ENCODE assay signal across 29 mouse cellular contexts in genomic region chr6:22231244-22231643, GRCm38 (mm10). TPM values are rescaled to one million over a fixed set of nuclear protein-coding genes. Genes with fewer than 3 reads are reported as not detected.
DNase-seq lines count a peak whose midpoint lies in the region; ATAC-seq and TF ChIP-seq lines count a peak whose summit lies in the region.
"Had no signal": no experiment of that assay in that cellular context is flagged by ENCODE, and none has a peak within 500 bp of the region (broad histone marks: within the 10 kb centered on the region; RNA-seq: fewer than 3 reads in every experiment).

No protein-coding gene starts in this region.

- TF ChIP-seq EP300 in CH12.LX (IDR thresholded peaks at IDR 0.05; ENCODE audit: low read length) = no peak

- 84% methylated on average over 3 of the region's 3 CpGs for WGBS in kidney, embryonic 16.5 days

- no peaks in the 10 kb centered on the region for H3K27me3 ChIP-seq in CH12.LX (replicated peaks)
- H3K27me3 ChIP-seq in kidney, embryonic 16.5 days (ENCODE audit: insufficient read depth, low read length) = no peaks in the 10 kb centered on the region
- H3K27me3 ChIP-seq: embryonic facial prominence, embryonic 12.5 days; embryonic facial prominence, embryonic 15.5 days; heart, embryonic 12.5 days; heart, embryonic 15.5 days; hindbrain, embryonic 12.5 days; hindbrain, embryonic 15.5 days had no signal

- H3K9me3 ChIP-seq in CH12.LX (replicated peaks; ENCODE audit: low read length) = no peaks in the 10 kb centered on the region
- H3K9me3 ChIP-seq in kidney, embryonic 16.5 days (ENCODE audit: low read length) = no peaks in the 10 kb centered on the region
- H3K9me3 ChIP-seq: embryonic facial prominence, embryonic 12.5 days; embryonic facial prominence, embryonic 15.5 days; heart, embryonic 12.5 days; heart, embryonic 15.5 days; hindbrain, embryonic 12.5 days; hindbrain, embryonic 15.5 days had no signal

- in situ Hi-C loops in CH12.LX (cut with MboI; ENCODE audit: low pct_ligation_motif_present, low pct_unique_long_range_greater_than_20kb, low sequenced_read_pairs) = no loop called here

- no peak for TF ChIP-seq CTCF in CH12.LX (conservative IDR thresholded peaks at IDR 0.05 in 1 of 2, IDR thresholded peaks at IDR 0.05 in 1 of 2; ENCODE audit: low read depth in 2 of 2, low read length in 2 of 2)

- H3K79me2 ChIP-seq in CH12.LX (replicated peaks; ENCODE audit: control insufficient read depth, extremely low read depth, insufficient read depth, poor library complexity, severe bottlenecking) = peaks cover 27% of the 10 kb centered on the region

- ATAC-seq in granulocyte monocyte progenitor cell, adult 5-6 weeks (replicated peaks; ENCODE audit: poor library complexity, severe bottlenecking) = peak; percentile 77
- ATAC-seq in megakaryocyte, adult 5-6 weeks (ENCODE audit: poor library complexity, severe bottlenecking) = peak; percentile 40; the same call in 1 of the 2 replicates
- no peak for ATAC-seq in kidney, embryonic 16.5 days (ENCODE audit: low FRiP score, low TSS enrichment)
- ATAC-seq: activated CD4-positive, CD25-positive, alpha-beta regulatory T cell, adult 4 months; CD4-positive, CD25-positive, alpha-beta regulatory T cell, adult 4 months; forebrain, embryonic 14.5 days; forebrain, postnatal 0 days; intestine, postnatal 0 days had no signal

- H3K4me3 ChIP-seq in CH12.LX (replicated peaks in 1 of 3; ENCODE audit: low read depth in 2 of 3, low read length in 2 of 3, poor library complexity in 1 of 3) = no peak overlapping the region
- no peak overlapping the region for H3K4me3 ChIP-seq in kidney, embryonic 16.5 days (ENCODE audit: low read length)
- H3K4me3 ChIP-seq: embryonic facial prominence, embryonic 12.5 days; embryonic facial prominence, embryonic 15.5 days; gastrocnemius, adult 2 months; heart, embryonic 12.5 days; heart, embryonic 15.5 days; hindbrain, embryonic 12.5 days; hindbrain, embryonic 15.5 days had no signal

- H3K27ac ChIP-seq in CH12.LX (ENCODE audit: insufficient read depth, low read depth) = no peak overlapping the region
- H3K27ac ChIP-seq in kidney, embryonic 16.5 days (ENCODE audit: low read length) = no peak overlapping the region
- H3K27ac ChIP-seq: embryonic facial prominence, embryonic 12.5 days; embryonic facial prominence, embryonic 15.5 days; gastrocnemius, adult 2 months; heart, embryonic 15.5 days; hindbrain, embryonic 12.5 days; hindbrain, embryonic 15.5 days had no signal

- H3K4me1 ChIP-seq in CH12.LX (ENCODE audit: control insufficient read depth in 1 of 2, insufficient read depth in 2 of 2) = peaks cover 2 to 22% of the 10 kb centered on the region in 2 experiments; a peak in 3 of 4 replicates
- no peaks in the 10 kb centered on the region for H3K4me1 ChIP-seq in kidney, embryonic 16.5 days (ENCODE audit: insufficient read depth, low read length)
- H3K4me1 ChIP-seq: embryonic facial prominence, embryonic 12.5 days; embryonic facial prominence, embryonic 15.5 days; heart, embryonic 15.5 days; hindbrain, embryonic 12.5 days; hindbrain, embryonic 15.5 days had no signal

- TF ChIP-seq RAD21 in CH12.LX (IDR thresholded peaks at IDR 0.05; ENCODE audit: low read depth, low read length) = no peak

- H3K4me2 ChIP-seq in CH12.LX (ENCODE audit: insufficient read depth, low read depth, poor library complexity, severe bottlenecking) = no peak overlapping the region
- H3K4me2 ChIP-seq in kidney, embryonic 16.5 days (replicated peaks; ENCODE audit: low read depth, low read length) = no peak overlapping the region
- H3K4me2 ChIP-seq: embryonic facial prominence, embryonic 12.5 days; embryonic facial prominence, embryonic 15.5 days; heart, embryonic 12.5 days; heart, embryonic 15.5 days; hindbrain, embryonic 12.5 days; hindbrain, embryonic 15.5 days had no signal

- dilution Hi-C loops in CH12.LX (cut with MboI; ENCODE audit: extremely low pct_ligation_motif_present, extremely low pct_unique_long_range_greater_than_20kb, low sequenced_read_pairs) = no loop called here

- H3K9ac ChIP-seq in CH12.LX (ENCODE audit: insufficient read depth, low read depth) = no peak overlapping the region; the same call in 1 of the 2 replicates
- no peak overlapping the region for H3K9ac ChIP-seq in kidney, embryonic 16.5 days (replicated peaks; ENCODE audit: low read length)
- H3K9ac ChIP-seq: embryonic facial prominence, embryonic 12.5 days; embryonic facial prominence, embryonic 15.5 days; forebrain, postnatal 0 days; heart, embryonic 12.5 days; heart, embryonic 15.5 days; hindbrain, embryonic 12.5 days; hindbrain, embryonic 15.5 days had no signal

- peaks cover 5 to 24% of the 10 kb centered on the region in 2 experiments for H3K36me3 ChIP-seq in CH12.LX (replicated peaks in 1 of 2; ENCODE audit: control insufficient read depth in 1 of 2, insufficient read depth in 1 of 2, low read length in 1 of 2)
- H3K36me3 ChIP-seq in kidney, embryonic 16.5 days (ENCODE audit: insufficient read depth, low read length) = no peaks in the 10 kb centered on the region
- H3K36me3 ChIP-seq: embryonic facial prominence, embryonic 15.5 days; heart, embryonic 12.5 days; heart, embryonic 15.5 days; hindbrain, embryonic 12.5 days; hindbrain, embryonic 15.5 days had no signal

- no peak for DNase-seq in CH12.LX (ENCODE audit: extremely low read depth)
- DNase-seq in cerebellum, adult 11 months = no peak
- DNase-seq in spleen, postnatal 10 days (ENCODE audit: low spot score in 2 of 2) = no peak
- DNase-seq in adrenal gland, postnatal 4 days (ENCODE audit: low spot score in 2 of 2) = no peak
- DNase-seq: adrenal gland, adult 8-10 months; adrenal gland, postnatal 36 days; cerebellum, adult 18-20 months; cerebellum, adult 9-11 months; cerebellum, postnatal 25 days; forebrain, postnatal 0 days; gastrocnemius, adult 2 months; gastrocnemius, postnatal 14 days; heart, adult 18-20 months; heart, postnatal 10 days; heart, postnatal 36 days had no signal

- no peak for TF ChIP-seq POLR2A in CH12.LX (IDR thresholded peaks at IDR 0.05; ENCODE audit: low read depth, low read length)

TF ChIP-seq in CH12.LX, 34 proteins besides CTCF, POLR2A, EP300 and RAD21:
- TF ChIP-seq SIN3A (IDR thresholded peaks at IDR 0.05; ENCODE audit: low read length) = no peak
- TF ChIP-seq JUND (conservative IDR thresholded peaks at IDR 0.05; ENCODE audit: low read depth, low read length) = 0 out of 2 replicates have a peak, but pooled peaks have one; percentile 44

RNA-seq across cellular contexts. Expression of gene Wnt16, which starts 56.8 kb away (rescaled TPM):
- 47.4 and 71.1 TPM in 2 replicates for total RNA-seq in CH12.LX (2012; rRNA removed)
- 10.9 and 11.2 TPM in 2 replicates for total RNA-seq in CH12.LX (2014; rRNA removed)
- 14.4 and 15.9 TPM in 2 replicates for polyA plus RNA-seq in CH12.LX (2012; ENCODE audit: insufficient read length, low read depth)
- total RNA-seq in granulocyte monocyte progenitor cell, adult 5-6 weeks (2014; fragmentation: Nextera tagmentation) = not detected in 2 replicates
- total RNA-seq in granulocyte monocyte progenitor cell, adult 5-6 weeks (2017) = not detected in 2 replicates
- not detected in 2 replicates for total RNA-seq in megakaryocyte, adult 5-6 weeks (2015)
- total RNA-seq in megakaryocyte, adult 5-6 weeks (2017) = not detected in 2 replicates
- polyA plus RNA-seq in kidney, embryonic 16.5 days (2015; fragmentation: Nextera tagmentation; extraction: Ambion mirVana) = 0.87 and 1.4 TPM in 2 replicates
- total RNA-seq in adrenal gland, postnatal 4 days (2021) = under 1 TPM; 0.37 to 0.92 TPM
- polyA plus RNA-seq: C2C12 had no signal

Comparison
In these comparisons a context has a peak if more than half of its experiments do, and no peak if none do; other contexts are left out.
1. RNA of gene Wnt16, which starts 56.8 kb away (total RNA-seq): 10.9 to 71.1 TPM in CH12.LX; 0.37 to 0.92 TPM in adrenal gland, postnatal 4 days, not detected in granulocyte monocyte progenitor cell, adult 5-6 weeks and not detected in megakaryocyte, adult 5-6 weeks; every median in the first group is over 4 times any median in the second.